In the genomic region with DNA sequence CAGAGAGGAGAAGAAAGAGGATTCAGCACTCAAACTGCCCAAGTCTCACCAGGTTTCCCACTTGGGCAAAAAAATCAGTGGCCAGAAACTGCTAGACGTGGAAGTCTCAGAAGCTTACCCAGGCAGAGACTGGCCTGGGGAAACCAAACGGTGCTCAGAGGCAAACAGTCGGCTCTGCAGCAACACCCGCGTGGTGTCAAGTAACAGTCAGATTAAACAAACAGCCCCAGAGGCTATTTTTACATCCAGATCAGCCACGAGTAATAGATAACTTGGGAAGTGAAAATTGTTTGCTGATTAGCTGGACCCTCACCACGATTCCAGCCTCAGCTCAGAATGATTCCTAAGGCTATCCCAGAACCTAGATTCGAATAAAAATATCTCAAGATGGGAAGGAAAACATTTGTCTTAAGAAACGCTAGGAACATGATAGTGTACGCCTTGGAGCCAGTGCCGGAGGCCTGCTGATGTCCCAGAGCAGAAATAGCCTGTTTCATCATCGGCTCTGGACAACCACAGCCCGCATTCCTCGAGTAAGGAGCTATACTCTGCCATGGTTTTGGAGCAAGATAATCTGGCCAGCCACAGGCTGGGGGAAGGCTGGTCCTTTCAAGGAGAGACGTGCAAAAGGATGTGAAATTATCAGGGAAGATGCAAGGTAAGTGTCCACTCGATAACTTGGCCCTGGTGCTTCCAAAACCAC, we compare ENCODE assay signal across 10 mouse cellular contexts. TPM values are rescaled to one million over a fixed set of nuclear protein-coding genes. Genes with fewer than 3 reads are reported as not detected.
DNase-seq lines count a peak whose midpoint lies in the region.
"Had no signal": no experiment of that assay in that cellular context is flagged by ENCODE, and none has a peak within 500 bp of the region (broad histone marks: within the 10 kb centered on the region; RNA-seq: fewer than 3 reads in every experiment).

3425401B19Rik (minus strand) TSS at position 170 of the 703 bp plus-strand sequence.

- H3K4me3 ChIP-seq in limb, embryonic 10.5 days, result no peak within 1 kb of the TSS

- H3K9me3 ChIP-seq in limb, embryonic 10.5 days (replicated peaks), result no peaks in the 10 kb centered on the region

- WGBS in limb, embryonic 10.5 days, result 45% methylated on average over 16 of the region's 16 CpGs

- peak; percentile 36 for DNase-seq in embryo, embryonic 10.5 days (ENCODE audit: low spot score)
- DNase-seq in embryo, embryonic 11 days, result no peak
- peak; percentile 11 for DNase-seq in 3T3-L1 (ENCODE audit: low read depth, low spot score)
- peak; percentile 60 to 70 for DNase-seq in heart, adult 18-20 months
- DNase-seq in limb, embryonic 10.5 days (ENCODE audit: low spot score), result no peak
- DNase-seq in thymus, postnatal 14 days, result no peak
- no peak for DNase-seq in spleen, postnatal 14 days (ENCODE audit: low spot score in 2 of 2)
- DNase-seq in Muller cell, postnatal 12 days (ENCODE audit: inconsistent ontology term), result no peak
- DNase-seq: kidney, adult 8-10 months had no signal

- no peaks in the 10 kb centered on the region for H3K36me3 ChIP-seq in limb, embryonic 10.5 days

- peak within 1 kb of the TSS; percentile 72 for H3K27ac ChIP-seq in limb, embryonic 10.5 days
- H3K27ac ChIP-seq: macrophage had no signal

- no peaks in the 10 kb centered on the region for H3K27me3 ChIP-seq in limb, embryonic 10.5 days (ENCODE audit: low read depth, poor library complexity, severe bottlenecking)

- peaks cover 15% of the 10 kb centered on the region for H3K4me1 ChIP-seq in limb, embryonic 10.5 days

RNA-seq across cellular contexts. Expression of gene 3425401B19Rik, which starts in this region (rescaled TPM):
- 100 to 1,000 TPM in 1 of 2 experiments, 10 to 100 TPM in 1; 98.0 to 103 TPM for total RNA-seq in heart, adult 18-20 months (2021)
- 0.16 and 0.20 TPM in 2 replicates for polyA plus RNA-seq in limb, embryonic 10.5 days (2016; fragmentation: Nextera tagmentation; extraction: Ambion mirVana)
- polyA plus RNA-seq: macrophage had no signal

Comparison
In these comparisons a context has a peak if more than half of its experiments do, and no peak if none do; other contexts are left out.
1. DNase-seq: peak in embryo, embryonic 10.5 days (single experiment), 3T3-L1 (single experiment) and heart, adult 18-20 months (2 of 2); none in embryo, embryonic 11 days (single experiment), limb, embryonic 10.5 days (single experiment), thymus, postnatal 14 days (single experiment), spleen, postnatal 14 days (0 of 2) and Muller cell, postnatal 12 days (single experiment).